Mouse (Mus musculus) adipose tissue, adult 10 weeks (tissue): ENCODE results near the gene Prpf6. TPM values are rescaled to one million over a fixed set of nuclear protein-coding genes. Genes with fewer than 3 reads are reported as not detected.

ENCODE experiments used
- polyA plus RNA-seq: library from polyadenylated mRNA; stranded (reverse); fragments of 350-450 nt; fragmentation: Illumina TruSeq; extraction: RNeasy Lipid Tissue Mini Kit (QIAGEN cat#74804); gene quantifications from one replicate; pipeline ENCODE4 v1.2.3, GENCODE M21; 2014; ENCODE audit warnings: low read depth, low replicate concordance

The Prpf6 gene
- 51.2 TPM for polyA plus RNA-seq

DNA sequence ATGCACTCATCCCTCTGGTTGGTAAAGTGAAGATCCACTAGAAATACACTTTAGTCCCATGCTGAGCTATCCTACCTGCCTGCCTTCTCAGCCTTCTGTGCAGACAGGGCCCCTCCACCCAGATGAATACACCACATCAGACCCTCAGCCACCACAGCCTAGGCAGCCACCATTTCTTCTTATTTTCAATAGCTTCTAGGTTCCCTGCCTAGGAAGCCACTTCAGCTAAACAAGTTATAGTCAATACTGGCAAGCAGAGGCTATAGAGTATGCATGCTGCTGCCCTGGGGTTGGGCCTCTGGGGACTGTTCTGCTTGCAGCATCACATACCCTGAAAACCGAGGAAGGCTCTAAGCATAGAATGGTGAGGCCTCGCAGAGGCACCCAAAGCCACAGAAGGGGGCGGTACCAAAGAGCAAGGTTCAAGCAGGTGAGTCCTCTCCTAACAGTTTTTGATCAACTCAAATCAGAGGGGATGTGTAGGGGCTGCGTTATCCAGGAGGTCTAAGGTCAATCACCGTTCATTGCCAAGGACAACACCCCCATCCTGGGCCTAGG, at the start of gene Prpf6:
Gene Prpf6, plus strand, starts transcription at position 341 of the 558 bp plus-strand sequence.

DNA sequence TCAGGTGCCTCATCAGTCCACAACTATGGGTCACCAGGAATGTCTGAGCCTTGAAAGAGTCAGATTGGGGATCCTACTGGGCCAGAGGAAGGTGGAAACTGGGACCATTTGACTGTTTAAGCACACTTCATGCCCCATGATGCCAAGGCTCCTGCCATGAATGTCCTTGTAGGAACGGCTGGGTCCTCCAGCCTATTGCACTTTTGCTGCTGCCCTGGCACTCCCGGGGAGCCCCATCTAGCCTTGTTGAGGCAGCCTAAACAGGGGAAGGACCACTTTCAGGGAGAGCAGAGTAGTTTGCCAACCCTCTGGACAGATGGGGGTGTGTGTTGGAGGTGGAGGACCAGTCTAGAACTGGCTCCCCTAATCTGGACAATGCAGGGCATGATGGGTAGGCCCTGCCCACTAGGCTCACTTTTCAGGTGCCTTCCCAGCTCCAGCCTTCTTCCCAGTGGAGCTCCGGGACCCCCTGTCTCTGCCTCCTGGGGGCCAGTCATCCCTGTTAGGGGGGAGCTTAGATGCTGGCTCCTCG, 7.2 kb upstream of the Prpf6 start, which contains the start of gene Uckl1:
Gene Uckl1, minus strand, starts transcription at position 482 of the 532 bp plus-strand sequence.

DNA sequence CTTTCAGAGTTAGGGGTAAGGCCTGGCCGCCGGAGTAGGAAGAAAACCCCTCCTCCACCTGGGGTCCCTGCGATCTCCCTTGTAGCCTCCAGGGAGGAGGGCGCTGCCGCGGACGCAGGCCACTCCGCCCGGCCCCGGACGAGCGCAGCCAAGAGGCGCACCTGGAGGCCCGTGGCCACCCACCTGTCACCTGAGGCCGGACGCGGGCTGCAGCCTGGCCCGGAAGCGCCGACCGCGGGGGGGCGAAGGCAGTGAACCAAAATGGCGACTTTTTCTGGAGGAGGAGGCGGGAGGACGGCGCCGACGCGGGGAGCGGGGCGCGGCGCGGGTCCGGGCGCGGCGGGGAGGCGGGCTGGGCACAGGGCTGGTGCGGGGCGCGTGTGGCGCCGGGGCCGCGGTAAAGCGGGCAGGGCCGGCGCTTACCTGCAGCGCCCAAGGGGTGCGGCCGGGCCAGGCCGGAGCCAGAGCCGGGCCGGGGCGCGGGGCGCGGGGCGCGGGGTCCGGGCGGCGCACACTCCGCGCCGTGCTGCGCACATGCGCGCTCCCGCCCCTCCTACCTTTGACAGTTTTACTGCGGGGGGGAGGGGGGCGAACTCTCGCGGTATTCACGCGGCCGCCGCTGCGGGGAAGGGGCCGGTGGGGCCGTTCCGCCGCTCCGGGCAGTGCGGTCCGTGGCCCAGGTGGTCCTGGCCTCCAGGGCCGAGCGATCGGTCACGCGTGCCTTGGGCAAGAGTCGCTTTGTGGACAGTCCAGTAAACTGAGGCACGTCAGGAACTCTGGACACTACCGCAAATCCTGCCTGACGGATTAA, 768 bp downstream of the Prpf6 start, which contains the start of gene Zfp512b:
Gene Zfp512b, minus strand, starts transcription at position 573 of the 811 bp plus-strand sequence.

DNA sequence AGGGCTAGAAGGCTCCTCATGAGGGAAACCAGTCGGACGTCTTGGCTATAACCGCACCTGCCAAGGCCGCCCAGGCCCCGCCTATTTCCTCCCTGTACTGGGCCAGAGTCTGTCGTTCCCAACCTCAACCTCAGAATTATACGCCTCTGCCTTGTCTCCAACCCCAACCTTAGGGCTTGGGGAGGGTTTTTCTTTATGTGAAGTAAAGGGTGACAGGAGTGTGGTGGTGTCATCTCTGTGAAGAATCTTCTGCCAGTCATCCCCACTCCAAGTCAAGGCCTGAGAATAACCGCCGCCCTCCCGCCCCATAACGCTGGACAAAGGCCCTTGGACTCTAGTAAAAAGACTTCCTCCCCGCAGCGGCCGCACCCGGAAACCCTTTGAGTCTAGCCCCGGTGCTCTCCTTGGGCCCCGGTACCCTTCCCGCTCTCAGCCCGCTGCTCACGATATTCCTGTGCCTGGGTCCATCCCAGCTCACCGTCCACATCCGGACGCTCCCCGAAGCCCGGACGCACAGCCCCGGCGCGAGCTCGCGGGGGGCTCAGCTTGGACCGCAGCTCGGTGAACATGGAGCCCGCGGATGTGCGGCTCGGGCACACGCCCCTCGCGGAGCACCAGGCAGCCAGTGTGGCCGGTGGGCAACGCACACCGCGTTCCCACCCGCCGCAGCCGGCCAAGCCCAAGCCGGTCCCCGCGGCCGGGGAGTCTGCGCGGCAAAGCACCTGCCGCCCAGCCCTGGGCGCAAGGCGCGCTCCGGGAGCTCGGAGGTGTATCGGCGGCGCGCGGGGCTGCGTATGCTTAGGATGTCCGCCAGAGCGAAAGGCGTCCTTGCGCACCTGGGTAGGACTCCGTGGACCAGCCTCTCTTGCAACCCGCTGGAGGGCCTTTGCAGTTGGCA, 7.0 kb downstream of the Prpf6 start, which contains the start of gene Samd10:
Gene Samd10, minus strand, starts transcription at position 759 of the 898 bp plus-strand sequence.

DNA sequence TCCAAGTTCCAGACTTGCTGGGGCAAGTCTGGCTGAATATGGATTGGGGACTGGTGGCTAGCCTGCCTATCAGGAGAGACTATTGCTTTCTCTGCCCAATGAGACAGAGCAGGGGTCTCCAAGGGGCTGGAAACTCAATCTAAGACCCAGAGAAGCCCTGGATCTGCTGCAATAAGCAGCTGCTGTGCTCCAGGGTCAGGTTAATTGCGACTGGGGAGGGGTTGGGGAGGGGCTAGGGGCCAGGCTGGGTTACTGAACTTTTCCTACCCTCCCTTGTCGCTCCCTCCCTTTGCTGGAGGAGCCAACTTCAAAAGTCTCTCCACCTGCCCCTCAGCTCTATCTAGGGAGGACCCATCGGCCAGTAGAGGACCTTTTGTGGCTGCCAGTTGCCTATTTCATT, 65.1 kb downstream of the Prpf6 start, which contains the start of gene Gm29797:
Gene Gm29797, plus strand, starts transcription at position 301 of the 400 bp plus-strand sequence.

DNA sequence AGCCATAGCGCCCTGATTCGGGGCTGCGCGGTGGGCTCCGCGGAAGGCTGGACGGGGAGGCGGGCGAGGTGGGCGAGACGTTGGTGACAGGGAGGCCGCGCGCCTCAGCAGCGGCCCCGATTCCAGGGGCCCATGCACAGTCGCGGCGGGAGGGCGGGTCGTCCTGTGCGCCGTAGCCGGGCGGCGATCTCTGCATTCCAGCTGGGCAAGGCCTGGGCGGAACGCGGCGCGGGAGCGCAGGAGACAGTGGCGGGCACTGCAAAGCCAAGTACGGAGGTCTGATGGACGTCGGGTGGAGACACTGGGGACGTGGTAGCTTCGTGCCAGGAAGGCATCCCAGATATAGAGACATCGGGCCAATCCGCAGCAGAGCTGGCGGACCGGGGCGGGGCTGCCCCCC, 79.7 kb downstream of the Prpf6 start, which contains the start of gene Sox18:
Gene Sox18, minus strand, starts transcription at position 315 of the 400 bp plus-strand sequence.

GRCm38 (mm10) chr2:181679951-181680715, 88.5 kb downstream of the Prpf6 start, which contains the start of gene Tcea2:
TSS of gene Tcea2 (plus strand) at chr2:181680310.

DNA sequence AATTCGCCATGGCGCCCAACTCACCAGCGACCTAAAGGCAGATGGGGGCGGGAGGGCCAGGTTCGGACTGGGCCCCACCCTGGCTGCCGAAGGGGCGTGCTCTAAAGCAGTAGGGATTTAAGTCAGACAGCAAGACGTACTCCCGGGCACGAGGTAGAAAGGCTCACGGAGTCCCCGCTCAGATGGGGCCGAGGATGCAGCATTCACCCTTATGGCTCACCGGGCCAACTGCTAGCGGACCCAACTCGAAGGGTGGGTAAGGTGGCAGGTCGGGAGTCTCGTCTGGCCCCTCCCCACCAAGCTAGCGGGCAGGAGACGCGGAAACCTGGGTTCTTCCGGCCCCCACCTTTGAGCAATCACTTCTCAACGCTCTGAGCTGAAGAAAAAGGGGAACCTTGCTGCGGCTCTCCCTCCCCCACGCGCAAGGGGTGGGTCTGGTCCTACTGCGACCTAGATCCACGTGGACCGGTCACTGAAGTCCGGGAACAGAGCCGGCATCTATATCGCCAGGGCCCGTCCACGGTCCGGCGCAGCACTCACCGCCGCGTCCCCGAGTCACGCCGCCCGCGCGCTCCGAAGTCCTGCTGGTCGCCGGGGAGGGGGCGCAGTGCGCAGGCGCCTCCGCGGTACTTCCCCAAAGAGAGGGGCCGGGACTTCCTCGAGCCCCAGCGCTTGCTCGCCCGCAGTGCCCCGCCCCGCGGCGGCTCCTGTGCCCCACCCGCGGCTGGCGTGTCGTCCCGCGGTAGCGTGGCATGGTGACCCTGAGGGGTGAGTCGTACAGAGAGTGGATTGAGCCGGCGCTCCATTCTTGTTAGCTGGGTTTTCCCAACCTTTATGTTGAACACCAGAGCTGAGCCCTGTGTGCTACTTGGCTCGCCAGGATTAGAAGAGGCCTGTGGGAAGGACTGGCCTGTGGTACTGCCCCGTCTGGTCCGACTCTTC, 101.9 kb downstream of the Prpf6 start, which contains the start of gene Rgs19:
Gene Rgs19, minus strand, starts transcription at position 639 of the 942 bp plus-strand sequence.

DNA sequence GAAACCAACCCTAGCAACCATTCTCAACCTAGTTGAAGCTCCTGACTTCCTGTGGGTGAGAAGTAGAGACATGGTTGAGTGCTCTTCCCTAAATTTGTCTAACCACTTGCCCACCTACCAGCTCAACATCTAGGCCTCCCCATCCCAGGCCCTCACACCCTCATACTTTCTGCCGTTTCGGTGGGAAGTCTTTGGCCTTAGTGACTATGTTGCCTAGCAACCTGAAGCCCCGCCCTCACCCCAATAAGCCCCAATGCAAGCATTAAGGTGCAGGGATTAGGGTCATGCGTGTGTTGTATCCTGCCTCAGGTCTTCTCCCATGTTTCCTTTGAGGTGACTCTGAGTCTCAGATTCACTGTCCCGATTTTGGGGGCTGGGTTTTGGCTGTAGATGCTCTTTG, 106.6 kb downstream of the Prpf6 start, which contains the start of gene Lkaaear1:
Gene Lkaaear1, minus strand, starts transcription at position 202 of the 400 bp plus-strand sequence.

Other genes starting within 250 kb of the Prpf6 start
- gene Zgpat, start 226.9 kb upstream of the Prpf6 start, polyA plus RNA-seq: 31.6 TPM
- gene Arfrp1, start 226.5 kb upstream of the Prpf6 start, polyA plus RNA-seq: 46.8 TPM
- 22.9 TPM for gene Lime1, start 211.8 kb upstream of the Prpf6 start, polyA plus RNA-seq
- gene Zbtb46, start 132.4 kb upstream of the Prpf6 start, polyA plus RNA-seq: 6.7 TPM
- 1.0 TPM for gene Abhd16b, start 98.7 kb upstream of the Prpf6 start, polyA plus RNA-seq
- gene Tpd52l2, start 94.7 kb upstream of the Prpf6 start, polyA plus RNA-seq: 82.0 TPM
- 60.9 TPM for gene Dnajc5, start 71.4 kb upstream of the Prpf6 start, polyA plus RNA-seq
- gene Uckl1, start 7.0 kb upstream of the Prpf6 start, polyA plus RNA-seq: 70.3 TPM
- gene Zfp512b, start 935 bp downstream of the Prpf6 start, polyA plus RNA-seq: 46.6 TPM
- 36.7 TPM for gene Samd10, start 7.3 kb downstream of the Prpf6 start, polyA plus RNA-seq
- not detected for gene Gm29797, start 65.2 kb downstream of the Prpf6 start, polyA plus RNA-seq
- gene Sox18, start 79.8 kb downstream of the Prpf6 start, polyA plus RNA-seq: 17.8 TPM
- 20.2 TPM for gene Tcea2, start 88.4 kb downstream of the Prpf6 start, polyA plus RNA-seq
- 22.9 TPM for gene Rgs19, start 102.1 kb downstream of the Prpf6 start, polyA plus RNA-seq
- gene Lkaaear1, start 106.6 kb downstream of the Prpf6 start, polyA plus RNA-seq: 6.0 TPM
- gene Oprl1, start 123.1 kb downstream of the Prpf6 start, polyA plus RNA-seq: 0.30 TPM
- gene Myt1, start 171.5 kb downstream of the Prpf6 start, polyA plus RNA-seq: not detected
- gene Pcmtd2, start 246.0 kb downstream of the Prpf6 start, polyA plus RNA-seq: 30.4 TPM